Mouse (Mus musculus) erythroblast, embryonic 14.5 days (primary cell): ENCODE results near the gene Mrpl51.

Experiments
- GATA1 ChIP-seq: IDR thresholded peaks from 2 replicates; pipeline ENCODE4 v1.6.1; 2012; ENCODE audit warnings: low read length, inconsistent platforms, mixed read lengths
- TAL1 ChIP-seq: IDR thresholded peaks from 3 replicates; pipeline ENCODE4 v1.6.1; 2012; ENCODE audit warnings: low read length, inconsistent platforms, mixed read lengths

DNA sequence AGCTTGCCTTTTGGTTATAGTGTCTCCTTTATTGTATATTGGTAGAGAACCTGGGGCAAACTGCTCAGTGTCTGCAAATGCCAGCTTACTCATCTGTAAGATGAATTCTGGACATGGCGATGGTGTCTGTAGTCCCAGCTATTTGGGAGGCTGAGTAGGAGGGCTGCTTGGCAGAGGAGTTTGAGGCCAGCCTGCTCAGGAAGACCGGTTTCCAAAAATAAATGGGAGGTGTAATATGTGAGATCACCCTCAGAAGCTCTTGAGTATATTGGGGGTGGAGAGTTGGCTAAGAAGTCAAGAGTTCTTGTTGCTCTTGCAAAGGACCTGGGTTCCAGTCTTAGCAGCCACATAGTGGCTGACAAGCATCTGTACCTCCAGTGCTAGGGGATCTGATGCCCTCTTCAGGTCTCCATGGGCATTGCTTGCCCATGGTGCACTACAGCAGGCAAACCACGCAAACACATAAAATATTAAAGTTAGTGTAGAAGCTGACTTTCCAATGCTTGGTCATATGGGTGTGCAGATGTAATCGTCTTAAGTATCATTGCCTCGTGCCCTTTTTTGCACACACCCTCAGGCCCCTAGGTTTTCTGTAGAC, 34.0 kb downstream of the Mrpl51 start:
- TF ChIP-seq GATA1 (no peak), TAL1 (no peak)
